15 mouse cellular contexts compared by ENCODE assay signal in genomic region chr7:35772347-35772746, GRCm38 (mm10). TPM values are rescaled to one million over a fixed set of nuclear protein-coding genes. Genes with fewer than 3 reads are reported as not detected.
DNase-seq lines count a peak whose midpoint lies in the region; TF ChIP-seq lines count a peak whose summit lies in the region.
"Had no signal": no experiment of that assay in that cellular context is flagged by ENCODE, and none has a peak within 500 bp of the region (broad histone marks: within the 10 kb centered on the region; RNA-seq: fewer than 3 reads in every experiment).

No protein-coding gene starts in this region.

- TF ChIP-seq CTCF in layer of hippocampus, adult 2 months (conservative IDR thresholded peaks at IDR 0.05): no peak

- peak overlapping the region; percentile 78 for H3K27ac ChIP-seq in layer of hippocampus, adult 2 months
- H3K27ac ChIP-seq: embryonic facial prominence, embryonic 10.5 days; embryonic facial prominence, embryonic 12.5 days; forebrain, embryonic 13.5 days; forebrain, embryonic 15.5 days had no signal

- H3K4me3 ChIP-seq in layer of hippocampus, adult 2 months: no peak overlapping the region
- H3K4me3 ChIP-seq: embryonic facial prominence, embryonic 10.5 days; embryonic facial prominence, embryonic 12.5 days; forebrain, embryonic 13.5 days; forebrain, embryonic 15.5 days had no signal

- peak; percentile 36 for DNase-seq in layer of hippocampus, adult 11-12 months (ENCODE audit: low spot score)
- no peak for DNase-seq in layer of hippocampus, adult 8-10 months (ENCODE audit: low spot score in 2 of 2)
- peak; percentile 44 to 52 for DNase-seq in layer of hippocampus, adult 2 months (ENCODE audit: low spot score in 2 of 2)
- no peak for DNase-seq in layer of hippocampus, postnatal 25 days (ENCODE audit: extremely low spot score in 1 of 2, low spot score in 1 of 2)
- DNase-seq in brain, adult 2 months (ENCODE audit: low read depth, low spot score): peak; percentile 39
- DNase-seq: adrenal gland, postnatal 10 days; adrenal gland, postnatal 25 days; B cell, adult 2 months; cerebellum, adult 11-12 months; cerebellum, postnatal 10 days; forebrain, postnatal 0 days had no signal

RNA-seq across cellular contexts. Expression of gene Dpy19l3, which starts 18.1 kb away (rescaled TPM):
- total RNA-seq in layer of hippocampus, adult 8-10 months (2022): 10 to 100 TPM; 73.1 to 97.4 (median 87.4) TPM
- total RNA-seq in layer of hippocampus, adult 2 months (2021): 10 to 100 TPM; 80.3 to 84.7 TPM
- total RNA-seq in layer of hippocampus, postnatal 25 days (2021): 10 to 100 TPM; 78.7 to 87.5 TPM

RNA-seq across cellular contexts. Expression of gene Zfp507, which starts 30.5 kb away (rescaled TPM):
- 10 to 100 TPM; 30.6 to 35.0 (median 33.3) TPM for total RNA-seq in layer of hippocampus, adult 8-10 months (2022)
- total RNA-seq in layer of hippocampus, adult 2 months (2021): 10 to 100 TPM; 32.7 to 38.6 TPM
- 10 to 100 TPM; 30.7 to 31.3 TPM for total RNA-seq in layer of hippocampus, postnatal 25 days (2021)

Comparison
In these comparisons a context has a peak if more than half of its experiments do, and no peak if none do; other contexts are left out.
1. DNase-seq: peak in layer of hippocampus, adult 11-12 months (single experiment), layer of hippocampus, adult 2 months (2 of 2) and brain, adult 2 months (single experiment); none in layer of hippocampus, adult 8-10 months (0 of 2) and layer of hippocampus, postnatal 25 days (0 of 2).